ENCODE assay signal across 8 mouse cellular contexts in the genomic region with DNA sequence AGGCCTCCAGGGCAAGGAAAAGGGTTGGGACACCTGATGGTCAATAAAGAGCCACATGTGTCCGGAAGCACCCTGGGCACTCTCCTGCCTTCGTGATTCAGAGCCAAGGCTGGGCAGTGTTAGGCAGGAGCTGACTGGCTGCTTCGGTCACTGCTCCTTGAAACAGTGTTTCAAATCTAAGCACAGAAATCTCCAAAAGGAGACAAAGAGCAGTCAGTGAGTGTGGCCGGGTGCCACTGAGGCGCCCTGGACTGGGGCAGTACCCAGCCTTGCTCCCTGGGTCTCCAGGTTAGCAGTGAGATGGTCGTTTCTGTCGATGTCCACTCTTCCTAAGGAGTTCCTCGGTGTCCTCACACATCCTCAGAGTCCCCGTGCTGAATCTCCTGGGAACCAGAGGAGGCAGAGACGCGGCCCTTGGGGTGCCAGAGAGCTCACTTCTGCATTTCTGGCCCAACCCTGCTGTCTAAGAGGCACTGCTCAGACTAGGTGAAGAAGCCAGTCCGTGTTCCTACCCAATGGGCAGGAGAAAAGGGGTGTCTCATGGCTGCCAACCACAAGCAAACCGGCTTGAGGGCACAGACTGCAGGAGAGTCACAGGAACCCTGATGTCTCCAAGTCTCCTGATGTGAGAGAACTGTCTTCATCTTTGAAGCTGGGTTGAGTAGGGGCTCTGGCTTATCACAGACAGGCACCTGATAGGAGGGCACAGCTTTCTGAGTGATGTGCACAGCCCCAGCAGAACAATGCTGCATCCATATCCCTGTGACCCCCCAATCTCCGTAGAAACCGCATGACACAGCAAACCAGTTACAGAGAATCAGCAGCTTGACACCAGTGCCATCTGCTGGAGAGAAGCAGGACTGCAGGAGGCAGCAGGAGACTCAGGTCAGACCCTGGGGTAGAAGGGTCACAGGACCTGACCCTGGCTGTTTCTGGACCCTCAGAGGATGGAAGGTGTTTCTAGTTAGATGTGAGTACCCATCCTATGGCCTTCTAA. TPM values are rescaled to one million over a fixed set of nuclear protein-coding genes. Genes with fewer than 3 reads are reported as not detected.
DNase-seq lines count a peak whose midpoint lies in the region; ATAC-seq lines count a peak whose summit lies in the region.

No protein-coding gene starts in this region.

- 67% methylated on average over 15 of the region's 15 CpGs for WGBS in kidney, embryonic 16.5 days
- WGBS in midbrain, embryonic 14.5 days = 74% methylated on average over 15 of the region's 15 CpGs

- no peaks in the 10 kb centered on the region for H3K27me3 ChIP-seq in kidney, embryonic 16.5 days (ENCODE audit: insufficient read depth, low read length)
- H3K27me3 ChIP-seq in midbrain, embryonic 14.5 days (ENCODE audit: control insufficient read depth, insufficient read depth, low read length) = no peaks in the 10 kb centered on the region

- H3K9ac ChIP-seq in kidney, embryonic 16.5 days (replicated peaks; ENCODE audit: low read length) = no peak overlapping the region
- no peak overlapping the region; the same call in 1 of the 2 replicates for H3K9ac ChIP-seq in midbrain, embryonic 14.5 days (replicated peaks; ENCODE audit: low read length)

- no peaks in the 10 kb centered on the region for H3K9me3 ChIP-seq in kidney, embryonic 16.5 days (ENCODE audit: low read length)
- H3K9me3 ChIP-seq in midbrain, embryonic 14.5 days (ENCODE audit: control insufficient read depth, low read length) = no peaks in the 10 kb centered on the region

- H3K4me1 ChIP-seq in kidney, embryonic 16.5 days (ENCODE audit: insufficient read depth, low read length) = 0 out of 2 replicates have a peak, but pooled peaks cover 4% of the 10 kb centered on the region
- H3K4me1 ChIP-seq in midbrain, embryonic 14.5 days (ENCODE audit: control insufficient read depth, insufficient read depth, low read length) = peaks cover 4% of the 10 kb centered on the region; the same call in 1 of the 2 replicates

- 0 out of 2 replicates have a peak, but pooled peaks cover 3% of the 10 kb centered on the region for H3K36me3 ChIP-seq in kidney, embryonic 16.5 days (ENCODE audit: insufficient read depth, low read length)
- peaks cover 21% of the 10 kb centered on the region for H3K36me3 ChIP-seq in midbrain, embryonic 14.5 days (ENCODE audit: control insufficient read depth, insufficient read depth, low read length)

- intact Hi-C loops in left cerebral cortex, postnatal 25 days (cut with DNase I) = loop anchor here (1.0 to 2.0 kb wide), 3 partner anchors 37 to 138 kb away; no protein-coding TSS in a partner anchor

- DNase-seq in kidney, adult 18-20 months = peak; percentile 74
- DNase-seq in cerebellum, postnatal 25 days = peak; percentile 85 to 89
- peak; percentile 76 to 83 for DNase-seq in frontal cortex, postnatal 36 days (ENCODE audit: low spot score in 2 of 2)
- peak; percentile 75 to 77 for DNase-seq in left cerebral cortex, postnatal 25 days (ENCODE audit: low spot score in 2 of 2)
- peak; percentile 85 for DNase-seq in midbrain, embryonic 14.5 days
- peak; percentile 53 to 78 for DNase-seq in spleen, adult 18-20 months

- H3K4me2 ChIP-seq in kidney, embryonic 16.5 days (replicated peaks; ENCODE audit: low read depth, low read length) = no peak overlapping the region
- H3K4me2 ChIP-seq in midbrain, embryonic 14.5 days (ENCODE audit: low read length) = no peak overlapping the region

- no peak overlapping the region for H3K4me3 ChIP-seq in kidney, embryonic 16.5 days (ENCODE audit: low read length)
- no peak overlapping the region for H3K4me3 ChIP-seq in midbrain, embryonic 14.5 days (replicated peaks; ENCODE audit: low read depth, low read length)

- no peak for ATAC-seq in kidney, embryonic 16.5 days (ENCODE audit: low FRiP score, low TSS enrichment)
- peak; percentile 38 for ATAC-seq in inflammation-experienced regulatory T-cells, adult 6 months
- peak; percentile 53 for ATAC-seq in midbrain, embryonic 14.5 days (ENCODE audit: low FRiP score, low TSS enrichment)

- no peak overlapping the region for H3K27ac ChIP-seq in kidney, embryonic 16.5 days (ENCODE audit: low read length)
- no peak overlapping the region for H3K27ac ChIP-seq in midbrain, embryonic 14.5 days (replicated peaks; ENCODE audit: low read depth, low read length)

RNA-seq across cellular contexts. Expression of a gene that starts 12.1 kb away (rescaled TPM):
- 19.1 and 19.9 TPM in 2 replicates for polyA plus RNA-seq in kidney, embryonic 16.5 days (2015; fragmentation: Nextera tagmentation; extraction: Ambion mirVana)
- polyA plus RNA-seq in inflammation-experienced regulatory T-cells, adult 6 months (2017; shearing (Covaris generic)) = under 1 TPM in 1 of 3 experiments, not detected in 2; 0.40 TPM
- total RNA-seq in left cerebral cortex, postnatal 25 days (2021) = 10 to 100 TPM; 34.3 to 43.1 TPM
- polyA plus RNA-seq in midbrain, embryonic 14.5 days (2014; fragmentation: Nextera tagmentation; extraction: Ambion mirVana) = 22.4 and 23.0 TPM in 2 replicates

RNA-seq across cellular contexts. Expression of a gene that starts 34.0 kb away (rescaled TPM):
- 2.0 and 2.8 TPM in 2 replicates for polyA plus RNA-seq in kidney, embryonic 16.5 days (2015; fragmentation: Nextera tagmentation; extraction: Ambion mirVana)
- polyA plus RNA-seq in inflammation-experienced regulatory T-cells, adult 6 months (2017; shearing (Covaris generic)) = under 1 TPM in 1 of 3 experiments, not detected in 2; 0.12 TPM
- total RNA-seq in left cerebral cortex, postnatal 25 days (2021) = 1 to 10 TPM; 5.4 to 6.9 TPM
- 0.80 and 0.81 TPM in 2 replicates for polyA plus RNA-seq in midbrain, embryonic 14.5 days (2014; fragmentation: Nextera tagmentation; extraction: Ambion mirVana)

Comparison
In these comparisons a context has a peak if more than half of its experiments do, and no peak if none do; other contexts are left out.
1. RNA of a gene that starts 12.1 kb away (polyA plus RNA-seq): 22.4 to 23.0 TPM in midbrain, embryonic 14.5 days and 19.1 to 19.9 TPM in kidney, embryonic 16.5 days; 0.40 TPM in inflammation-experienced regulatory T-cells, adult 6 months; every median in the first group is over 10 times any median in the second.
2. Peak in every context shown above with its lines, with median percentiles within 50 percentile points of each other: DNase-seq.